Mouse (Mus musculus) midbrain, embryonic 14.5 days (tissue): ENCODE data around the gene L3hypdh. TPM values are rescaled to one million over a fixed set of nuclear protein-coding genes. Genes with fewer than 3 reads are reported as not detected.

Experiments
- ATAC-seq: fragments of 200-750 bp; cut with Nextera tagmentation; 2 replicates; pipeline ENCODE4 v1.8.0; 2017; ENCODE audit warnings: moderate number of reproducible peaks, moderate library complexity; ENCODE audit not compliant: low FRiP score, low TSS enrichment
- DNase-seq: peaks from one replicate; pipeline ENCODE4 v3.0.0-alpha.2; 2015
- H3K27ac ChIP-seq: fragments of 300-500 bp; sonication (generic); replicated peaks from 2 replicates; pipeline ENCODE4 v1.5.1; 2014; ENCODE audit warnings: mild to moderate bottlenecking, low read depth, low read length, moderate library complexity
- H3K27me3 ChIP-seq: fragments of 300-500 bp; sonication (generic); 2 replicates; pipeline ENCODE4 v1.6.1; 2014; ENCODE audit warnings: low read length, control low read depth, mixed read lengths; ENCODE audit not compliant: control insufficient read depth, insufficient read depth
- H3K36me3 ChIP-seq: fragments of 300-500 bp; sonication (generic); 2 replicates; pipeline ENCODE4 v1.6.1; 2014; ENCODE audit warnings: low read length, control low read depth; ENCODE audit not compliant: control insufficient read depth, insufficient read depth
- H3K4me1 ChIP-seq: fragments of 300-500 bp; sonication (generic); 2 replicates; pipeline ENCODE4 v1.6.1; 2014; ENCODE audit warnings: mild to moderate bottlenecking, antibody characterized with exemption, low read length, control low read depth; ENCODE audit not compliant: control insufficient read depth, insufficient read depth
- H3K4me2 ChIP-seq: fragments of 300-500 bp; sonication (generic); 2 replicates; pipeline ENCODE4 v1.6.1; 2014; ENCODE audit warnings: mild to moderate bottlenecking, low read length, moderate library complexity
- H3K4me3 ChIP-seq: fragments of 300-500 bp; sonication (generic); replicated peaks from 2 replicates; pipeline ENCODE4 v1.5.1; 2014; ENCODE audit warnings: low read depth, low read length
- H3K9ac ChIP-seq: fragments of 300-500 bp; sonication (generic); replicated peaks from 2 replicates; pipeline ENCODE4 v1.6.1; 2014; ENCODE audit warnings: mild to moderate bottlenecking, low read length, moderate library complexity
- H3K9me3 ChIP-seq: fragments of 300-500 bp; sonication (generic); 2 replicates; pipeline ENCODE4 v1.6.1; 2016; ENCODE audit warnings: low read length, control low read depth, mixed read lengths; ENCODE audit not compliant: control insufficient read depth
- WGBS: fragments of 180-500 bp; shearing (Covaris S2); extraction: QIAGEN DNeasy Blood & Tissue Kit; methylation state at CpG from one replicate; pipeline ENCODE4 v1.1.7; 2014; 5-methylcytosine and 5-hydroxymethylcytosine counted together
- polyA plus RNA-seq: library from polyadenylated mRNA; unstranded; fragments of >200 nt; fragmentation: Nextera tagmentation; extraction: Ambion mirVana; gene quantifications from 2 replicates; pipeline ENCODE4 v1.2.1, GENCODE M21; 2014

Gene L3hypdh
- 11.7 and 12.8 TPM in 2 replicates for polyA plus RNA-seq

DNA sequence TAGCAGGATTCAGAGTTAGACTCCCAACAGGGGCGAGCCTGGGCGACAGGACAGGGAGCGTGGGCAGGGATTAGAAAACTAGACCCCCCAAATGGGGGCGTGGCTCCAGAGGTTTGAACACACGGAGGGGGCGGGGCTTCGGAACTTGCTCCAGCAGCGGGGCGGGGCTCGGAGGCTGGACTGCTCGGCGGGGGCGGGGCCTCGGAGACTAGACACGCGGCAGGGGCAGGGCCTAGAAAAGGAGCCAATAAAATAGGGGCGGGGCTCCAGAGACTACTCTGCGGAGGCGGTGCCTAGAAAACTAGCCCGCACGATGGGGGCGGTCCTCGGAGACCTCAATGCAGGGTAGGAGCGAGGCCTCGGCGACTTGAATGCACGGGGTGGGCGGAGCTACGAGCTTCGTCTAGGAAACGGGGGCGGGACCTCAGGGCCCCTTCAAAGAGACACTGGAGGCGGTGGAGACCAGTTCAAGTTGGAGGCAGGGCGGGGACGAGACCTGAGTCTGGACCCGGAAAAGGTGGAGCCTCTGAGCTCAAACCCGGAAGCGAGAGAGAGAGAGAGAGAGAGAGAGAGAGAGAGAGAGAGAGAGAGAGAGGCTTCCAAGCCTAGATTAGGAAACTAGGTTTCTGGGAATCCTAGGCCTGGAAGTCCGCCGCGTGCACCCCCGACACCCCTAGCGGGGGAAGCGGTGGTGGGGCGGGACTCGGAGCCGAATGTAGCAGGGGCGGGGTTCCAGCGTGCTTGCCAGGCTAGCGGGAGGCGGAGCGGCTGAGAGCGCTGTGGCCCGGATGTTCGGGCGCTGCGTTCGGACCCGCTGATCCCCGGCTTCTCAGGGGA lies at the start of gene L3hypdh, which contains the start of gene Jkamp:
TSS of gene L3hypdh (minus strand) at position 111 of the 837 bp plus-strand sequence.
TSS of gene Jkamp (plus strand) at position 261 of the 837 bp plus-strand sequence.
- under 1% methylated on average over 60 of the region's 60 CpGs for WGBS
- Histone ChIP-seq H3K4me2 (peak within 1 kb of the TSS; percentile 87), H3K36me3 (peaks cover 9% of the 10 kb centered on the region), H3K4me1 (peaks cover 29% of the 10 kb centered on the region), H3K4me3 (peak within 1 kb of the TSS; percentile 78), H3K9me3 (no peaks in the 10 kb centered on the region), H3K9ac (peak within 1 kb of the TSS; percentile 92), H3K27ac (peak within 1 kb of the TSS; percentile 98), H3K27me3 (no peaks in the 10 kb centered on the region)
- DNase-seq: peak; percentile 99
- ATAC-seq: peak; percentile 95

DNA sequence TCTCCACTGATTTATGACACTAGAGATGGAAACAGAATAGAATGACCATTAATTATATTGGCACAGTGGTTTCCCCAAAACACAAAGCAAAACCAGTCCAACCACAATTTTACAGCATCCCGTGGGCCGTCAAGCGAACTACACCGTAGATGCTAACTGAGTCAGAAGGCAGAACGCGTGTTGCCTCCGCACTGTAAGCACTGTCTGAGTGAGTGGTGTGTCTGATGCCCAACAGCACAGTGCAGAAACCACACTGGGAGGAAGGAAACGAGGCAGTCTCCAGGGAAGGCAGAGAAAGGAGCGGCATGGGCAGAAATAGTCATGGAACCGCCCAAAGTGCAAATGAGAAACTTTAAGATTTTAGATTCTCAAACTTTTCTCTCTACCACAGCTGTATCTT lies 44.0 kb upstream of the L3hypdh start:
- Histone ChIP-seq H3K9me3 (no peaks in the 10 kb centered on the region), H3K27ac (no peak overlapping the region), H3K36me3 (no peaks in the 10 kb centered on the region), H3K9ac (no peak overlapping the region), H3K4me3 (no peak overlapping the region), H3K27me3 (no peaks in the 10 kb centered on the region), H3K4me1 (no peaks in the 10 kb centered on the region), H3K4me2 (no peak overlapping the region)
- WGBS: 92% methylated on average over 10 of the region's 10 CpGs
- ATAC-seq: no peak
- no peak for DNase-seq

DNA sequence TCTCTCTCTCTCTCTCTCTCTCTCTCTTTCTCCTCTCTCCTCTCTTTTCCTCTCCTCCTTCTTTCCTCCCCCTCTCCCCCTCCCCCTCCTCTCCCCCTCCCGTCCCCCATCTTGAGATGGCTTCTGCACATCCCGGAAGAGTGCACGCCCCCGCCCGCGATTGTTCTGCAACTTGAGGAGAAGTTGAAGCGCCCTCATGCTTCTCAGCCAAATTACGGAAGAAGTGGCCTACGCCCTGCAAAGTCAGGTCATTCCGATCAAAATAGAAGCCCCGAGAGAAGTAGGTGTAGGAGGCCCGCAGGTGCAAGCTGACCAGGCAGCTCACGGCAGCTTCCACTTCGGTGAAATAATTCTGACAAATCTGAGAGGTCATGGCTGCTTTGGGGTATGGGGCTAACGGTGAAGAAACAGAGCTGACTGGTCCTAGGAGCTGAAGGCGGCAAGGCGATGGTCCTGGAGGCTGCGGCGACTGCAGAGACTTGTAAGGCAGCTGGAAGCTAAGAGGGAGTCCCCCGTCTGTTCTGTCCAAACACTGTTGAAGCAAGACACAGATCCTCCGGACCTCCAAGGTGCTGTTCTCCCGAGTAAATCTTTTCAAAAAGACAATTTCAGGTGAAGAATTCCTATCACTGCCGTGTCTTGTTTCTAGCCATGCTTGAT lies 30.6 kb upstream of the L3hypdh start:
- ATAC-seq (no peak), DNase-seq (no peak)
- H3K4me2 ChIP-seq: no peak overlapping the region
- H3K9me3 ChIP-seq: no peaks in the 10 kb centered on the region
- H3K27ac ChIP-seq: no peak overlapping the region
- H3K36me3 ChIP-seq: no peaks in the 10 kb centered on the region
- no peak overlapping the region for H3K9ac ChIP-seq
- no peaks in the 10 kb centered on the region for H3K27me3 ChIP-seq
- H3K4me1 ChIP-seq: no peaks in the 10 kb centered on the region
- no peak overlapping the region for H3K4me3 ChIP-seq
- WGBS: 83% methylated on average over 22 of the region's 23 CpGs

DNA sequence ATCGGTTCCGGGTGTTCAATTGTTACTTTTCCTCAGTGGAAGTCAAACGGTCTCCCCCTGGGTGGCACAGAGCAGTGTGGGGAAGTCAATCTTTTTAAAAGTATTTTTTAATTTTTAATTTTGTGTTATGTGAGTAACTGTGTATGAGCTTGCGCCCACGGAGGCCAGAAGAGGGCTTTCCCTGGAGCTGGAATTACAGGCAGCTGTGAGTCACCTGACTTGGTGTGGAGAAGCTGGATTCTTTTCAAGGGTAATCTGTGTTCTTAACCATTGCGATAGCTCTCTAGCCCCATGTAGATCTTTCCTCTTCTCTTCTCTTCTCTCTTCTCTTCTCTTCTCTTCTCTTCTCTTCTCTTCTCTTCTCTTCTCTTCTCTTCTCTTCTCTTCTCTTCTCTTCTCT lies 29.9 kb upstream of the L3hypdh start:
- Histone ChIP-seq H3K36me3 (no peaks in the 10 kb centered on the region), H3K4me2 (no peak overlapping the region), H3K9ac (no peak overlapping the region), H3K27ac (no peak overlapping the region), H3K9me3 (no peaks in the 10 kb centered on the region), H3K4me1 (no peaks in the 10 kb centered on the region), H3K4me3 (no peak overlapping the region), H3K27me3 (no peaks in the 10 kb centered on the region)
- WGBS: 75% methylated on average over 6 of the region's 6 CpGs
- DNase-seq (no peak), ATAC-seq (no peak)

DNA sequence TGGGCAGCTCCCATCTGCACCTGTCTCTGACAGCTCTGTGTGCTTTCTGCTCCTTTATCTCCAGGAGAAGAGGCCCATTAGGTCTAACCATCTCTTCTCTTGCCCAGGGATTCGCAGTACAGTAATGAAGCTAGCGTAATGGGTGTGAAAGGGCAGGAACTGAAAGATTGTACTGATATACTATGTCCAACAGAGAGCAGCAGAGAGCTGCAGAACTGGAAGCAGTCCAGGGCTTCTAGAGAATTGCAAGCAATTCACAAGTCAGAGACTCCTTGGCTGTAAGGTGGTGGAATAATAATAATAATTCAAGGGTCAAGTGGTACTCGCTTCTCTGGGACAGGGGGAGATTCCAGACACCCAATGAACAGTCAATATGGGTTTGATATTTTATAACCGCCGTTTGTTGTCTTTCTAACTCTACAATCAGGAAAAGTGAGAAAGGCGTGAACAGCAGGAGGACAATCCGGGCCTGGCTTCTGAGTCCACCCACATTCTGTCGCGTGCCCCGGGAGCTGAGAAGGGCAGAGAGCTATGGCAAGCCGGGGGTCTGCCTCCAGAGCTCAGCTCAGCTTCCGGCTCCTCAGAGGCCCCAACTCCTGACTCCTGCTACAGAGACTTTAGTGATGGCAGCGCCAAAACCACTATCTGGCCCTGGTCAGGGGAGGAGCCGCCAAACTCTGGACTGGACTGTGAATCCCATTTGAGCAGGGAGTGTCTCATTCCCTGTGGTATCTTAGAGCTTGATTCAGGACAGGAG lies 19.5 kb upstream of the L3hypdh start:
- Histone ChIP-seq H3K4me3 (no peak overlapping the region), H3K36me3 (peaks cover 18% of the 10 kb centered on the region), H3K4me1 (no peaks in the 10 kb centered on the region), H3K27ac (no peak overlapping the region), H3K9ac (no peak overlapping the region), H3K4me2 (0 out of 2 replicates have a peak overlapping the region, but pooled peaks have one; percentile 21), H3K27me3 (no peaks in the 10 kb centered on the region), H3K9me3 (no peaks in the 10 kb centered on the region)
- DNase-seq (peak; percentile 93), ATAC-seq (peak; percentile 55; the same call in 1 of the 2 replicates)
- WGBS: 31% methylated on average over 14 of the region's 14 CpGs

DNA sequence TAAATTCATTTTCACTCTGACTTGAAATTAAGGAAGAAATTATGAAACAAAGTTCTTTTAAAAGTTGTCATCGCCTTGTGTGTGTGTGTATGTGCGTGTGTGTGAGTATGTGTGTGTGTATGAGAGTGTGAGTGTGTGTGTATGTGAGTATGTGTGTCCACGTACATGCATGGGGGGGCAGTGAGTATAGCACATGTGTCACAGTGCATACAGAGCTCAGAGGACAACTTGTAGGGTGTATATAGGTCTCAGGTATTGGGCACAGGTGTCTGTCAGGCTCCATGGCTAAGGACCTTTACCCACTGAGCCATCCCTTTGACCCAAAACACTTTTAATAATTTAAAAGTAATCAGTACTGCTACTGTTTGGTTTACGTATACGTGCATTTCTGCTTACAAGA lies 18.8 kb upstream of the L3hypdh start:
- Histone ChIP-seq H3K36me3 (peaks cover 23% of the 10 kb centered on the region), H3K27ac (no peak overlapping the region), H3K4me1 (no peaks in the 10 kb centered on the region), H3K4me2 (no peak overlapping the region), H3K9ac (no peak overlapping the region), H3K27me3 (no peaks in the 10 kb centered on the region), H3K4me3 (no peak overlapping the region), H3K9me3 (no peaks in the 10 kb centered on the region)
- no peak for DNase-seq
- no peak for ATAC-seq
- 90% methylated on average over 5 of the region's 5 CpGs for WGBS

DNA sequence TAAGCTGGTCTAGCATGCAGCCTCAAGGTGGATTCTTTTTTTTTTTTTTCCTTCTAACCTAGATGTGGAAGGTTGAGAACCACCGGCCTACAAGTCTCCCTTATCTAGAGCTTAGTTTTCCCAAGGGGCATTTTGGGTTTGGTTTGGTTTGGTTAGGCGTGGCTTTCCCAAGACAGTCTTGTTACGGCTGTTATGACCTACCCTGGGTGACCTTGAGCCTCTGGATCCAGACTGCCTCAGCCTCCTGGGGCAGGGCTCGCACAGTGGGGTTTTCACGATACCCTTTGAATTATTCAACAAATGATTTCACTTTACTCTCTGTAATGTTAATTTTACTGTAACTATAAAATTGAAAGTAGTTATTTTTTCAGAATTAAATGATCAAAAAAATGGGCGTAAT lies 17.5 kb upstream of the L3hypdh start:
- no peak overlapping the region for H3K4me2 ChIP-seq
- no peaks in the 10 kb centered on the region for H3K9me3 ChIP-seq
- WGBS: 82% methylated on average over 6 of the region's 6 CpGs
- H3K27ac ChIP-seq: no peak overlapping the region
- DNase-seq (no peak), ATAC-seq (no peak)
- H3K4me3 ChIP-seq: no peak overlapping the region
- H3K9ac ChIP-seq: no peak overlapping the region
- no peaks in the 10 kb centered on the region for H3K27me3 ChIP-seq
- H3K36me3 ChIP-seq: peaks cover 29% of the 10 kb centered on the region
- H3K4me1 ChIP-seq: no peaks in the 10 kb centered on the region

DNA sequence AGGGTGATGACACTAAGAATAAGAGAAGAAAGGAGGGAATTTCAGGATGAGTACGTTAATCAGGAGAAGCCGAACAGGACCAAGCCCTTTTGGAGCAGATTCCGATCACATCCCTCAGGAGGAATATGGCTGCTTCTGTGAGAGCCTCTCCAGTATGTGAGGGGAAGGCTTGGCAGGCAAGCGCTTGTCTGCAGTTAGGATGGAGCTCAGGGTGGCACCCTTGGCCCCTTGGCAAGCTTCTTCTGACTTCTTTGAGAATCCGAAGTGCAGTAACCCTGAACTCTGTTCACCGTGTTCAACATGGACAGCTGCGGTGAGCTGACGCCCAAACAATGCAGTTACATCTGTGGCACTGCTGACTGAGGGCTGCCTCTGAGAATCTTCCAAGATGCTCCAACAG lies 11.7 kb upstream of the L3hypdh start:
- no peak for ATAC-seq
- no peak overlapping the region for H3K27ac ChIP-seq
- H3K4me3 ChIP-seq: no peak overlapping the region
- H3K4me2 ChIP-seq: no peak overlapping the region
- no peaks in the 10 kb centered on the region for H3K27me3 ChIP-seq
- 99% methylated on average over 8 of the region's 8 CpGs for WGBS
- no peak for DNase-seq
- no peaks in the 10 kb centered on the region for H3K4me1 ChIP-seq
- peaks cover 84% of the 10 kb centered on the region for H3K36me3 ChIP-seq
- no peak overlapping the region for H3K9ac ChIP-seq
- H3K9me3 ChIP-seq: no peaks in the 10 kb centered on the region
